Mouse (Mus musculus): ENCODE data around the gene Slit3.

The Slit3 gene

GRCm38 (mm10) chr11:35756411-35757303 lies 635.6 kb downstream of the Slit3 start:
- 55% methylated on average over 11 of the region's 11 CpGs for WGBS
